Mouse (Mus musculus): Measurements from ENCODE around the gene Ptchd4.

Ptchd4 gene

DNA sequence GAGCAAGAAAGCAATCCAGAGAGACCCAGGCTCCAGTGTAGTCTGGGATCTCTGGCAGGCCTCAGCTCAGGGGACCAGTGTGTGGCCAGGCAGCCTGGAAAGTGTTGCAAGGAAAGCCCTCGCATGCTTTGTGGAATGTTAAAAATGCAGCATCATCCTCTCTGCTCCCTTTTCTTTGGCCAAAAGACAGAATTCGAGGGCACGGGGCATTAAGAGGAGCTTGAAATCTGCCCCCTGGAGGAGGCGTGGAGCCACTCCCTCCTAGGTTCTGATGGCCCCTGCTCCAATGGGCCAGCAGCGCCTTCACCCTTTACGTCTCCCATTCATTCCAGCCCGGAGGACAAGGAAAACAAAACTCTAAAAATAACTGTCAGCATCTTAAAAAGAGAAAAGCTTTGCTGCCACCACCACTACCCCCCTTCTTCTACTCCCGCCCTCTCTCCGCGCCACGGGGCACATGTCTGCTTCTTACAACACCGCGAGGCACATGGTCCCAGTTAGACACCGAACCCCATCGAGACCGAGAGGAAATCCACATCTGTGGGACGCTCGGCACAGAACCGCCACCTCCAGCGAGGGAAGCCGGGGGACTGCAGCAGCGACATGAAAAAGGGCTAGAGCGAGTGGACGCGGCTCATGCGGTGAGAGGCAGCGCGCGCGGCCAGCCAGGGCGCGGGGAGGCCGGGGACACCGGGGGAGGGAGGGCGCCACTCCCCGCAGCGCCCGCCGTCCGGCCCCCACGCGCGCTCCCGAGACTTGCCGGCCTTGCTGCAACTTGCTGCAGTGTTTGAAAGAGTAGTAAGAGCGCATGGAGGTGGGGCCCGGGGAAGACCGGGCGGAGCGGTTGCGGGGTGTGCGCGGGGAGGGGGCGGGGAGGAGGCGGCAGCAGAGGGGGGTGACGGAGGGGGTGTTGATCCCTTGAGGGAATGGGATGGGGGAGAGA lies at the start of gene Ptchd4:
Gene Ptchd4, plus strand, starts transcription at position 279 of the 943 bp plus-strand sequence.
- DNase-seq (ENCODE audit: low spot score): peak; percentile 9

DNA sequence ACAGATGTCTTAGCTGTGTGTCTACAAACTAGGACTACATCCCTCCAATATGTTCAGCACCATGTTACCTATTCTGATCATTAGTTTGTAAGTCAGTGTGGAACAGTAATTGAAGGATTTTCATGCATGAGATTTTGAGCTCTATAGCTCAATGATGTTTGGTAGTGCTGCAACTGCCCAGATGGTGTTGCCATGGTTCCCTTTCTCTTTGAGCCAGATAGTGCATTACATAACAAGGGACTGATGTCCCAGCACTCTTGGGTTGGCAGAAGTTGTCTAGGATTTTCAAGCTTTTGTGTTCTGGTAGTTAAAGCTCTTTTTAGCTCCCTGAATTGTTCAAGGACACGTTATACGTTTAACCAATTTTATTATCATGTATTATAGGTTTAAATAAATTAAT lies 38.9 kb upstream of the Ptchd4 start:
- no peak for DNase-seq (ENCODE audit: low spot score)

- DNase-seq (ENCODE audit: low spot score): no peak
These were observed 31.4 kb upstream of the Ptchd4 start for GRCm38 (mm10) chr17:42284391-42284790.

DNA sequence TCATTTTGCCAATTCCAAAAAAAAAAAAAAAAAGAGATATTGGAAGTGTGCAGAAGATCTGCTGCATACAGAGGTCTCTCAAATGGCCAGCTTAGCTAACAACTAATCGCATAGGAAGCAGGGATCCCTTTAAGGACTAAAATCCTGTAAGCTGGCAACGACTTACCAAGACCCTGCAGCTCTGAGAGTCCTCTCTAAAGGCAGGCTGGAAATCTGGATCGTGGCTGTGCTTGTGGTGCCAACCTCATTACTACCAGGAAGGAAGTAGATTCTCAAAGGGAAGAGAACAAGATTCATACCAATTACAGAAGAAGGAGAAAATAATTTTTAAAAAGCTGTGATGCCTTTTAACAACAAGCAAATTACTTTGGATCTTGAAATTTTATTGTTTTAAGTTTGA lies 29.5 kb upstream of the Ptchd4 start:
- no peak for DNase-seq (ENCODE audit: low spot score)

- no peak for DNase-seq (ENCODE audit: low spot score)
These were observed 25.4 kb upstream of the Ptchd4 start for GRCm38 (mm10) chr17:42290341-42290740.

DNA sequence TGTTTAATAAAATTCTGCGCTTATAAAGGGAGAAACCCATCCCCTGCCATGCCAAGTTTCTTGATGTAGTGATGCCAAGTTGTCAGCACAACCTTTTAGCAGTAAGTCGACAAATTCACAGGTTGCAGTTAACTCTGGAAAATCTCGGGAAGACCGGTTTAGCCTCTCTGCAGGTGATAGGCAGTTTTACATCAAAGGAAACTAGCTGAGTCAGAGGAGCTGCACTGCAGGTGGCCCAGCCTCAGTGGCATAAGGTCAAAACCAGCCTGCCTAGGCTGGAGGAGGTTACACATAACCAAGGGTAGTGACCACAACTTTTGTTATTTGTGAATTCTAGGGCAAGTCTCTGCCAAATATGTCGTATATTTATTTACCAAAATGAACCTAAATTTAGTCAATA lies 24.0 kb upstream of the Ptchd4 start:
- DNase-seq (ENCODE audit: low spot score): no peak

- DNase-seq (ENCODE audit: low spot score): no peak
These were observed 17.8 kb upstream of the Ptchd4 start for GRCm38 (mm10) chr17:42297986-42298385.

GRCm38 (mm10) chr17:42299681-42300080 lies 16.1 kb upstream of the Ptchd4 start:
- DNase-seq (ENCODE audit: low spot score): no peak

DNA sequence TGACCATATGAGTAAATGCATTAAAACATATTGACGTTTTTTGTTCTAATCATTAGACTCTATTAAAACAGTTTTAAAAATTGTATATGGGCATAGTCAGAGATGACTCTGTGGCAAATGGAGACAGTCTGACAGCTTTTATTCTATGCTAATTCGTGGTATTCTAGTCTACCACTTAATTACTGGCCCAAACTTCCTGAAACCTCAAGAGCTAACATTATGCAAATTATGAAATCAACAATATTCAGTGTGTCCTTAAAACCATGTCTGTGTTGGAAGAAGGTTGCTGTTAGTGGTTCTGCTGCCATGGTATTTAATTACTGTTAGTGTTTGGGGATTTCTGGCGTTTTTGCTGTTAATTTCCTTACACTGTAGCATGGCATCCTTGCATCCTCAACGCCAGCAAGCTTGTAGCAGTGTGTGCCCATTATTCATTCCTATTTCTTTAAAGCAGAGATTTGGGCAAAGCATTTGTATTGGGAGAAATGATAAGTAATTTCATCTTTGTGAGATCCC lies 12.6 kb upstream of the Ptchd4 start:
- DNase-seq (ENCODE audit: low spot score): no peak

DNA sequence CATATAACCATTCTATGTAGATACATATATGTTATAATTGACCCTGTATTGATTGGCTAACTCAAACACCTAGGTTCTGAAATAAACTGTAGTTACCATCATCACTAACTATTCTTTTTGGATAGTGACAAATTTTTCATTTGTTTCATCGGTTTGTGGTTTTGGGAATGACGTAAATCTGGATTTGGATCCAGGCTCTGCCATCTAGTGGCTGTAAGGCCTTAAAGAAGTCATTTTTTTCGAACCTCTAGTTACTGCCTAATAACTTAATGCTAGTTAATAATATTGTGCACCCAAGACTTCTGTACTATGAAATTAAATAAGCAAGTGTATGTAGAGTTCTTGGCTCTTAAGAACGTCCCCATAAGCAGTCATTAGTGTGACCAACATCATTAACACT lies 11.5 kb upstream of the Ptchd4 start:
- DNase-seq (ENCODE audit: low spot score): no peak

DNA sequence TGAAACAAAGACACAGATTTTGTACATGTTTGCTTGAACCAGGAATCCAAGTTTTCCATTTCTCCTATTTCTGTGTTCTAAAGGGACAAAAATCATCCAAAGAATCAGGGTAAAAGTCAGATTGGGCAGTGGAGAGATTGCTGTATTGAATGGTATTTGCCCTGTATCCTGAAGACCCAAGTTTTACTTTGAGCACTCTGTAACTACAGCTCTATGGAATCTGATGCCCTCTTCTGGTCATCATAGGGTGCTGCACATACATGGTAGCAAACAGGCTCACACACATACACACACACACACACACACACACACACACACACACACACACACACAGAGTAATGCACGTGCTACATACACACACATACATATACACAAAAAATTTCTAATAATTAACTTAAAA lies 8.7 kb upstream of the Ptchd4 start:
- DNase-seq (ENCODE audit: low spot score): no peak

DNA sequence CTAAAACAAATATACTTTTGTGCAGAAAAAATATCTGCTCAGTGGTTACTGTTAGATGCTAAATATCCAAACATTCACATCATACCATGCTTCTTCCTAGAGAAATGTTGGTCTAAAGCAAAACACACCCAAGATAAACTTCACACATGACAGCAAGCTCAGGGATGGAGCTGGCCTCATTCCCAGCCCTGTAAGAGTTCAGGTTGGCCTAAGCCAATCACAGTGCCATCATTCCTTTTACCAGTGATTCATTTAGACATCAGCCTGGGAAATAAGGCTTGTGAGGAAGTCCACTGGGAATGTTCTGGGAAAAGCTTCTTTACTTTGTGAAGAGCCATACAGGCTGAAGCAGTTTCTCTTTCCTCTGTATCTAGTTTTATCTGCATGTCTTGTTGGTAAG lies 5.6 kb upstream of the Ptchd4 start:
- no peak for DNase-seq (ENCODE audit: low spot score)

- no peak for DNase-seq (ENCODE audit: low spot score)
These were observed 850 bp downstream of the Ptchd4 start for GRCm38 (mm10) chr17:42316612-42316982.

DNA sequence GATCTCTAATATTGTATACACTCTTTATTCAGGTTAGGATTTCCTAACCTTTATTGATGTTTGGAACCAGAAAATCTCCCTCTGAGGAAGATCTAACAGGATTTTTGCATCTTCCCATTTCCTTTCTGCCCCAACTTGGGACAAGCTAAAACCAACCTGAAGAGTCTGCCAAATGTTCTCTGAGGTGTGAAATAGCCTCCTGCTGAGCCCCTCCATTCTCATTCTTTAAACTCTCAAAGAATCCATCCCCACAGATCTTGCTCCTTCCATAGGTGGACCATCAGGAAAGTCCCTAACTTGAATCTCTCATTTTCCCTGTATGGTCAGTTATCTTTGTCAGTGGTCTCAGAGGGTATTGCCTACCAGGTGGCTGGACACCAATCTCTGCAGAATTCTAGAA lies 20.0 kb downstream of the Ptchd4 start:
- no peak for DNase-seq (ENCODE audit: low spot score)

DNA sequence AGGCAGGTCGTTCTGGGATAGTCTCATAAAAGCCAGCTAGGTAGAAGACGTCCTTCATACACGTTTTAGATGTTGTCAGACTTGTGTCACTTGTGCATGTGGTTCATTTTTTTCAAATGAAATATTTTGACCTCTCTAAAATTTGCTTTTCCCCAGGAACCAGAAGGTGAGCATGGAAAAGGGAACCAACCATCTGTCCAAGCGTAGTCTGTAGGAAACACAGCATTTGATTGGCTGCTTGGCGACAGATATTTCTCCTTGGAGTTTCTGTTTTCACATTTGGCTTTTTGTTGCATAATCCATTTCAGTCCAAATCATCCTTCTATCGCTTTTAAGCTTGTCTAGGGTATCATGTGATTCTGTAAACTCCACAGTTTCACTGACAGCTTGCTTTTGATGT lies 20.8 kb downstream of the Ptchd4 start:
- DNase-seq (ENCODE audit: low spot score): no peak

- DNase-seq (ENCODE audit: low spot score): no peak
These were observed 30.3 kb downstream of the Ptchd4 start for GRCm38 (mm10) chr17:42346027-42346426.

DNA sequence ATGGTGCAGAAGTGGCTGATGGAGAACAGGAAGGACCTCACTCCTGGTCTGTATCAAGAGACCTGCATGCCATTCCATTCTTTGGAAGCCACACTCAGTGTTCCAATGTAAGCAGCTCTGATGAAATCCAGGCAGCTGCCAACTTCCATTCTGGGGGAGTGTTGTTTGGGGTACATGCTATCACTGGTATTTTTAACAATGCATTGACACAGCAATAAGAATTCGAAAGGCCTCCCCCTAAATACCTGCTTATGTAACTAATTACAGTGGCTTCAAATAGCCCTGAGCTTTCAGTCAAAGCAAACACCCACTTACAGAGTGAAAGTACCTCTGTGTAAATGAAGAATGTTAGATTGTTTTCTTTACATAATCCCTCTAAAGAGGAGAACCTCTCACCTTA lies 42.7 kb downstream of the Ptchd4 start:
- DNase-seq (ENCODE audit: low spot score): no peak

- no peak for DNase-seq (ENCODE audit: low spot score)
These were observed 47.5 kb downstream of the Ptchd4 start for GRCm38 (mm10) chr17:42363085-42363710.

GRCm38 (mm10) chr17:42364716-42365115 lies 49.0 kb downstream of the Ptchd4 start:
- DNase-seq (ENCODE audit: low spot score): no peak

DNA sequence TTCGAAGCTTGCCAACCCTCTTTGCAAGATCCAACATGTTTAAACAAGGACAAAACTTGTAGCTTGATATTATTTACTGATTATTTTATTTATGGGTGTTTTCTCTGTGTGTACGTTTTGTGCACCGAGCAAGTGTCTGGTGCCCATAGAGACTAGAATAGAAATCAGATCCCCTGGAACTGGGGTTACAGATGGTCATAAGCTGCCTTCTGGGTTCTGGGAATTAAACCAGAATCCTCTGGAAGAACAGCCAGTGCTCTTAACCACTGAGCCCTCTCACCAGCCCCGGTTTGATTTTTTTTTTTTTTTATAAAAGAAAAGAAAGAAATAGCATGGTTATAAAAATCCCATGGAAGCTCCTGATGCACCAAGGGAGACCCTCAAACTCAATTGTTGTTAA lies 59.1 kb downstream of the Ptchd4 start:
- no peak for DNase-seq (ENCODE audit: low spot score)

DNA sequence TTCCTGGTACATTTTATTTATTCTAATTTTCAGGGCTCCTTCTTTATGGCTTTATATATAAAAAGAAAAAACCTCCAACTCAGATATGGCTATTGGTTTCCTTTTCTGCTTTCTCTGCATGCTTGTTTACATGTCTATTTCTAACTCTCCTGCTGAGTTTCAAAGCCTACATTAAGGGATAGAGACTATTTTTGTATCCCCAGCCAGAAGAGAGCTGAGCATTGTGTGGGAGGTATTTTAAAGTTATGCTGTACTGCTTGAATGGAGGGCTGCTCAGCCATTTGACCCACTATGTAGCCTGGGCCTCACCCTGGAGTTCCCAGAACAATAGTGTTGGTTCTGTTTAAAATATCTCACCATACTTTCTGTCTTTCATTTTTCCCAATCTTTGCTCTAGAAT lies 77.3 kb downstream of the Ptchd4 start:
- no peak for DNase-seq (ENCODE audit: low spot score)

DNA sequence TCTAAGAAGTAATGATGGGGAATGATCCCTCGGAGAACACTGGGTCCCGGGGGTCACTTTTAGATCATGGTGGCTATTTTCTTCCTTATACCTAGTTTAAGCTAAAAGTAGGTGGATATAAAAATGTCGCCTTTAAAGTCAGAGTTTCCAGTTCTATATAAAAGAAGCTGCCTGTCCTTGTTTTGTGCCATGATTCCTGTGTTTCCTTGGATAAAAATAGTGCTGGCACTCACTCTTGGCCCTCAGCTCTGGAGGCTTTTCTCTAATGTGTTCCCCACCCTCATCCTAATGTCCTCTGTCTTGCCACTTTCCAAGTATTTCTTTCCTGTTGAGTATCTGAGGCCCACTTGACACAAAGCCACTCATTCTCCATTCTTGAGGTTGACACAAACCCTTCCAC lies 79.6 kb downstream of the Ptchd4 start:
- DNase-seq (ENCODE audit: low spot score): no peak

GRCm38 (mm10) chr17:42418449-42418848 lies 102.7 kb downstream of the Ptchd4 start:
- DNase-seq (ENCODE audit: low spot score): no peak
